24 mouse cellular contexts compared by ENCODE assay signal in genomic region chr6:118171386-118171785, GRCm38 (mm10).
"Had no signal": no experiment of that assay in that cellular context is flagged by ENCODE, and none has a peak within 500 bp of the region (broad histone marks: within the 10 kb centered on the region; RNA-seq: fewer than 3 reads in every experiment).

No protein-coding gene starts in this region.

- ATAC-seq: hindbrain, embryonic 16.5 days; inflammation-experienced regulatory T-cells, adult 6 months; intestine, embryonic 15.5 days had no signal

- H3K4me1 ChIP-seq: hindbrain, embryonic 10.5 days; hindbrain, embryonic 12.5 days; intestine, embryonic 15.5 days; limb, embryonic 10.5 days; limb, embryonic 12.5 days; liver, embryonic 13.5 days had no signal

- H3K27me3 ChIP-seq: hindbrain, embryonic 12.5 days; intestine, embryonic 15.5 days; limb, embryonic 12.5 days; liver, embryonic 13.5 days had no signal

- H3K27ac ChIP-seq: gastrocnemius, adult 2 months; heart, adult 2 months; hindbrain, embryonic 10.5 days; hindbrain, embryonic 12.5 days; hindbrain, embryonic 14.5 days; intestine, embryonic 15.5 days; layer of hippocampus, adult 2 months; left cerebral cortex, adult 2 months; limb, embryonic 10.5 days; limb, embryonic 12.5 days; liver, embryonic 13.5 days had no signal

- DNase-seq: gastrocnemius, adult 2 months; gastrocnemius, postnatal 10 days; gastrocnemius, postnatal 25 days; heart, adult 2 months; heart, postnatal 10 days; heart, postnatal 4 days; kidney, adult 18-20 months; kidney, adult 8-10 months; kidney, postnatal 10 days; kidney, postnatal 4 days; liver; liver, embryonic 13.5 days had no signal

- H3K36me3 ChIP-seq: hindbrain, embryonic 10.5 days; hindbrain, embryonic 12.5 days; intestine, embryonic 15.5 days; limb, embryonic 10.5 days; limb, embryonic 12.5 days; liver, embryonic 13.5 days had no signal

- H3K9ac ChIP-seq: hindbrain, embryonic 12.5 days; hindbrain, embryonic 14.5 days; intestine, embryonic 15.5 days; limb, embryonic 12.5 days; liver, embryonic 13.5 days had no signal

- H3K4me2 ChIP-seq: heart, embryonic 11.5 days; hindbrain, embryonic 12.5 days; hindbrain, embryonic 14.5 days; intestine, embryonic 15.5 days; limb, embryonic 12.5 days; liver, embryonic 11.5 days; liver, embryonic 13.5 days had no signal

- H3K4me3 ChIP-seq: gastrocnemius, adult 2 months; heart, adult 2 months; hindbrain, embryonic 10.5 days; hindbrain, embryonic 12.5 days; intestine, embryonic 15.5 days; layer of hippocampus, adult 2 months; left cerebral cortex, adult 2 months; limb, embryonic 10.5 days; limb, embryonic 12.5 days; liver, embryonic 13.5 days had no signal

- H3K9me3 ChIP-seq: hindbrain, embryonic 10.5 days; hindbrain, embryonic 12.5 days; intestine, embryonic 15.5 days; limb, embryonic 10.5 days; limb, embryonic 12.5 days; liver, embryonic 13.5 days had no signal
